In the genomic region with DNA sequence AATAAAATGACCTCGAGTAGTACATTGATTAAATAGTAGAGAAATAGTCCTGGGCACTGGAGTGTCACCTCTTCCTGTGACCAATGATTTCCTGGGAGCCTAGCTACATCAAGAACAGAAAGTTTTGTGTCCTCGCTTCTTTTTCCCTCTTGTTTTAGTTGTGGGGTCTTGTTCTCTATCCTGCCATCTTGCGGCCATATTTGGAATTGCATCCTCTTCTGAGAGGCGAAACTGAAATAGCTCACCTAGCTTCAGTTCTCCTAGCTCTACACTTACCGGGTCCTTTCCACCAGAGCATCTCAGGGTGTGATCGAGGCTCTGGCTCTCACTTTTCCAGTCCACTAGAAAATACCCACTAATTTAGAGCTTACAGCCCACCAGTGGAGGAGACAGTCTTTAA, we compare ENCODE assay signal across 9 mouse cellular contexts. TPM values are rescaled to one million over a fixed set of nuclear protein-coding genes. Genes with fewer than 3 reads are reported as not detected.
A peak's percentile ranks its signal among the peaks of the same experiment; 100 is the strongest.
DNase-seq lines count a peak whose midpoint lies in the region; ATAC-seq lines count a peak whose summit lies in the region.
"Had no signal": no experiment of that assay in that cellular context is flagged by ENCODE, and none has a peak within 500 bp of the region (broad histone marks: within the 10 kb centered on the region; RNA-seq: fewer than 3 reads in every experiment).

No protein-coding gene starts in this region.

- no peaks in the 10 kb centered on the region for H3K4me1 ChIP-seq in hindbrain, embryonic 14.5 days (replicated peaks; ENCODE audit: control insufficient read depth, insufficient read depth, low read length)
- no peaks in the 10 kb centered on the region for H3K4me1 ChIP-seq in hindbrain, embryonic 12.5 days
- peaks cover 6% of the 10 kb centered on the region; the same call in 1 of the 2 replicates for H3K4me1 ChIP-seq in limb, embryonic 10.5 days

- DNase-seq in hindbrain, embryonic 14.5 days (ENCODE audit: low spot score): peak; percentile 73
- peak; percentile 90 for DNase-seq in ES-CJ7 (ENCODE audit: low read depth, low spot score)
- peak; percentile 74 for DNase-seq in adrenal gland, postnatal 14 days
- DNase-seq in limb, embryonic 10.5 days (ENCODE audit: low spot score): peak; percentile 65
- peak; percentile 43 for DNase-seq in retina, adult 2 months (ENCODE audit: low read depth, low spot score)
- peak; percentile 36 to 42 for DNase-seq in urinary bladder, postnatal 36 days (ENCODE audit: low spot score in 2 of 2)

- no peak overlapping the region for H3K27ac ChIP-seq in hindbrain, embryonic 14.5 days
- no peak overlapping the region for H3K27ac ChIP-seq in hindbrain, embryonic 12.5 days
- H3K27ac ChIP-seq in limb, embryonic 10.5 days: no peak overlapping the region
- H3K27ac ChIP-seq: liver, embryonic 15.5 days had no signal

- ATAC-seq in hindbrain, embryonic 14.5 days (ENCODE audit: low FRiP score): no peak
- ATAC-seq in hindbrain, embryonic 12.5 days (ENCODE audit: low FRiP score): no peak
- ATAC-seq in granulocyte monocyte progenitor cell, adult 5-6 weeks (replicated peaks; ENCODE audit: poor library complexity, severe bottlenecking): peak; percentile 69

- H3K4me2 ChIP-seq in hindbrain, embryonic 14.5 days (replicated peaks): no peak overlapping the region
- no peak overlapping the region for H3K4me2 ChIP-seq in hindbrain, embryonic 12.5 days (replicated peaks)
- H3K4me2 ChIP-seq: liver, embryonic 15.5 days had no signal

- H3K4me3 ChIP-seq in hindbrain, embryonic 14.5 days (replicated peaks; ENCODE audit: low read length): no peak overlapping the region
- no peak overlapping the region for H3K4me3 ChIP-seq in hindbrain, embryonic 12.5 days
- H3K4me3 ChIP-seq in limb, embryonic 10.5 days: no peak overlapping the region
- H3K4me3 ChIP-seq: liver, embryonic 15.5 days had no signal

- no peak overlapping the region for H3K9ac ChIP-seq in hindbrain, embryonic 14.5 days
- no peak overlapping the region for H3K9ac ChIP-seq in hindbrain, embryonic 12.5 days
- H3K9ac ChIP-seq: liver, embryonic 15.5 days had no signal

- H3K36me3 ChIP-seq in hindbrain, embryonic 14.5 days (replicated peaks; ENCODE audit: control insufficient read depth, insufficient read depth): no peaks in the 10 kb centered on the region
- no peaks in the 10 kb centered on the region for H3K36me3 ChIP-seq in hindbrain, embryonic 12.5 days
- no peaks in the 10 kb centered on the region for H3K36me3 ChIP-seq in limb, embryonic 10.5 days
- H3K36me3 ChIP-seq: liver, embryonic 15.5 days had no signal

- H3K9me3 ChIP-seq in hindbrain, embryonic 14.5 days (ENCODE audit: control insufficient read depth, low read length): no peaks in the 10 kb centered on the region
- H3K9me3 ChIP-seq in hindbrain, embryonic 12.5 days (replicated peaks): 0 out of 2 replicates have a peak, but pooled peaks cover 5% of the 10 kb centered on the region
- no peaks in the 10 kb centered on the region for H3K9me3 ChIP-seq in limb, embryonic 10.5 days (replicated peaks)
- H3K9me3 ChIP-seq: liver, embryonic 15.5 days had no signal

- no peaks in the 10 kb centered on the region for H3K27me3 ChIP-seq in hindbrain, embryonic 14.5 days (ENCODE audit: control insufficient read depth, insufficient read depth, low read length)
- no peaks in the 10 kb centered on the region for H3K27me3 ChIP-seq in hindbrain, embryonic 12.5 days
- H3K27me3 ChIP-seq in limb, embryonic 10.5 days (ENCODE audit: low read depth, poor library complexity, severe bottlenecking): no peaks in the 10 kb centered on the region
- H3K27me3 ChIP-seq: liver, embryonic 15.5 days had no signal

- 20% methylated on average over 6 of the region's 6 CpGs for WGBS in hindbrain, embryonic 14.5 days
- WGBS in hindbrain, embryonic 12.5 days: 25% methylated on average over 6 of the region's 6 CpGs
- WGBS in limb, embryonic 10.5 days: 31% methylated on average over 6 of the region's 6 CpGs

RNA-seq across cellular contexts. Expression of a gene that starts 2.7 kb away (rescaled TPM):
- 16.3 and 16.7 TPM in 2 replicates for polyA plus RNA-seq in hindbrain, embryonic 14.5 days (2014; fragmentation: Nextera tagmentation; extraction: Ambion mirVana)
- polyA plus RNA-seq in hindbrain, embryonic 12.5 days (2016; fragmentation: Nextera tagmentation; extraction: Ambion mirVana): 10.6 and 11.9 TPM in 2 replicates
- 12.8 and 15.0 TPM in 2 replicates for total RNA-seq in adrenal gland, postnatal 14 days (2021)
- 4.9 and 6.8 TPM in 2 replicates for total RNA-seq in granulocyte monocyte progenitor cell, adult 5-6 weeks (2014; fragmentation: Nextera tagmentation)
- 5.0 and 7.3 TPM in 2 replicates for total RNA-seq in granulocyte monocyte progenitor cell, adult 5-6 weeks (2017)
- polyA plus RNA-seq in limb, embryonic 10.5 days (2016; fragmentation: Nextera tagmentation; extraction: Ambion mirVana): 3.7 and 5.6 TPM in 2 replicates

RNA-seq across cellular contexts. Expression of a gene that starts 4.3 kb away (rescaled TPM):
- polyA plus RNA-seq in hindbrain, embryonic 14.5 days (2014; fragmentation: Nextera tagmentation; extraction: Ambion mirVana): not detected in 2 replicates
- 0.58 TPM in 1 of 2 replicates, not detected in the other for polyA plus RNA-seq in hindbrain, embryonic 12.5 days (2016; fragmentation: Nextera tagmentation; extraction: Ambion mirVana)
- not detected in 2 replicates for total RNA-seq in adrenal gland, postnatal 14 days (2021)
- total RNA-seq in granulocyte monocyte progenitor cell, adult 5-6 weeks (2014; fragmentation: Nextera tagmentation): not detected in 2 replicates
- not detected in 2 replicates for total RNA-seq in granulocyte monocyte progenitor cell, adult 5-6 weeks (2017)
- not detected in 2 replicates for polyA plus RNA-seq in limb, embryonic 10.5 days (2016; fragmentation: Nextera tagmentation; extraction: Ambion mirVana)
- polyA plus RNA-seq: liver, embryonic 15.5 days had no signal

Comparison
In these comparisons a context has a peak if more than half of its experiments do, and no peak if none do; other contexts are left out.
1. DNase-seq: peak in every context shown above with its lines; median percentile 90 in ES-CJ7; 74 in adrenal gland, postnatal 14 days; 73 in hindbrain, embryonic 14.5 days; 65 in limb, embryonic 10.5 days; 43 in retina, adult 2 months; 39 in urinary bladder, postnatal 36 days.